Mouse (Mus musculus): ENCODE measurements around the gene Has3.
A peak's percentile ranks its signal among the peaks of the same experiment; 100 is the strongest.
"Not testable (repeated sequence)": the region's sequence is repeated elsewhere in the genome, so short reads cannot be mapped to it uniquely, and the experiment has no call there.

Gene Has3

DNA sequence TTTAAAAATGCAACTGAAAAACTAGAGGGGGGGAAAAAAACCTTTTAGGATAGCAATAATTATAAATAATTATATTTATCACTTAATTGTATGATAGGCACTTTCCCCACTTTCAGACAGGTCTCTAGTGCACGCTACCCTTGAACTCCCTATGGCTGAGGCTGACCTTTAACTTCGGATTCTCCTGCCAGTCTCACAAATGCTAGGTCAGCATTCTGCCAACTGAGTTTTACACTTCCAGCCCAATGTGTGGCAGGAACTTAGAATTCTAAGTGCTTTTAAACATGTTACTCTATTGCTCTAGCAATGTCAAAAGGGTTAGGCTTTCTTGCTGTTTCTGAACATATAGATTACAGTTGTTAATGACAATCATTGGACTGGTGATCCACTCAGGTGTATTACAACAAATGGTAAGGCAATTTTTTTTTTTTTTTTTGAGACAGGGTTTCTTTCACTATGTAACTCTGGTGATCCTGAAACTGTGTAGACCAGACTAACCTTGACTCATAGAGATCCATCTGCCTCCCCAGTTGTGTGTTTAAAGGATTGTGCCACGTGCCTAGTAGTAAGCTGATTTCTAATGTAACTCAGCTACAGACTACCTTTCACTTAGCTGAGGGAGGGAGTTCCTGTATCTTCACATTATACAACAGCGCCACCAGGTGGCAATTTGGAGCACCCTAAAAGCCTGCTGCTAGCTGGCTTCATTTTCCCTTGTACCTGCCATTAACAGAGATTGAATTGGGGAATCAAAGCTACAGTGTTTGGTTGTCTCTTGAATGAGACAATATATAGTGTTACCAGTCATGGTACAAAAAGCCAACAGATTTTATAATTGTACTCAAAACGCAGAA is 17.5 kb downstream of the Has3 start:
- DNase-seq: peak; percentile 88

DNA sequence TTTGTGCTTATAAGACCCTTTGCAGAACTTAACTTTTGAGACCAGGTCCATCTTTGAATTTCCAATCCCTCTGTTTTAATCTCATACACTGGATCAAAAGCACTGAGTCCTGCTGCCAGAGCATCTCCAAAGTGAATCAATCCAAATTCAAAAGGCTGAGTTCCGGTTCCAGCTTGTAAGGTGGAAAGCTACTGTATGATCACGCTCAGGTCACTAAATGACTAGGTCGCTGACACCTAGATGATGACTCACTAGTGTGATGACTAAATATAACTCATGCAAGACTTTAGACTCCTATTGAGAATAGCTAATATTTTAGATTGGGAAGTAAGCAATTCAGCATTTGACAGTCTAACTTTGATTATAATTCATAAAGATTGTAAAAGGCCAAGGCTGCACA is 18.8 kb downstream of the Has3 start:
- no peak for DNase-seq

DNA sequence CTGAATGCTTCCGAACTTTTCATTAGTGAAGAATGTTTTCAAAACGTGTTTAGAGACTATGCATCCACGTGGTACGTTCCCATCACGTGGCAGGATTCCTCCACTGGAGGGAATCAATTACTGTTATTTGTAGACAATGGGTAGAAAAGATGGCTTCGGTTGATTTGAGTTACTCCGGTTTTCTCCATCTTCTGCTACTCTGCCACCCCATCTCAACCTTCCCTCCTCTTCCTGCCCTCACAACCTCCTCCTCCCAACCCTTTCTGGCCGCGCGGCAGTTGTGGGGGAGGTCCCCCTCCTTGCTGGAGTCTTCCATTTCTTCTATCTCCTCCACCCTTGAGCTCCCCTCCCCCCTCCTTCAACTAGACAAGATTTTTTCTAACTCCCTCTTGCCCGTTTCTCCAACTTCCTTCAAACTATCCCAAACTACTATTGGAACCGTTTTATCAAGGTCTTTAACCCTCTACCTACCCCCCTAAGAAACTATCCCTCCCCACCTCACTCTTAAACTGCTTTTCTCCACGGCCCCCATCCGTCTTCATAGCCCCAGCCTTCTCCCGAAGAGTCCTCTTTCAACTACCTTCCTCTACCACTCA is 22.3 kb downstream of the Has3 start:
- DNase-seq: peak; percentile 80

- peak; percentile 77 for DNase-seq
These were observed 22.9 kb downstream of the Has3 start for GRCm38 (mm10) chr8:106892806-106893451.

DNA sequence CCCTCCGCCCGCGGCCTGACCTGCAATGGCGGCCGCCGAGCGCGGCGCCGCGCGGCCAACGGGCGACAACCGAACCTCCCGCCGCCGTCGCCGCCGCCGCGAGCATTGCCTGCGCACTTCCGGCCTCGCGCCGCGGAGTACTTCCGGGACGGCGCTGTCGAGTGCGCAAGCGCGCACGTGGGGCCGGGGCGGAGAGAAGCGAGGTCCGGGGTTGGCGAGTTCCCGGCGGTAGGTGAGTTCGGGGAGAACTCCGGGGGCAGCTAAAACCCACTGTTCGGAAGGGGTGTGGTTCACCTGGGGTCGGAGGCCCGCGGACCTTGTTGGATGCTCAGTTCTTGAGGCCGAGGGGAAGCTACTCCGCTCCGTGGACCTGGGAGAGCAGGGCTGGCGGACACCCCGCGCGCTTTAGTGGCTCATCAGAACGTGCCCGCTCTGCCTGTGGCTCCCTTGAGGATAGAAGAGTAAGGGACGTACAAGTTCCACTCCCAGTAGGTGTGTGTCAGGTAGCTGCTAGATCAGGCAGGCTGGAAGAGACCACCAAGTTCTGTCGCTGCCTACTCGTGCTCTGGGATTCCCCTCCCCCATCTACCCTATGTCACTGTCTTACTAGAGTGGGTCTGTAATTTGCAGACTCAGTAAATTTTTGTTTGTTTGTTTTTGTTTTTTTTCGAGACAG is 23.6 kb downstream of the Has3 start, which contains the start of gene Utp4:
Utp4 (plus strand) TSS at position 156 of the 676 bp plus-strand sequence.
- DNase-seq: peak; percentile 95

- DNase-seq: no peak
These were observed 29.4 kb downstream of the Has3 start for GRCm38 (mm10) chr8:106899473-106899872.

- DNase-seq: peak; percentile 69
These were observed 35.9 kb downstream of the Has3 start for GRCm38 (mm10) chr8:106905727-106906480.

GRCm38 (mm10) chr8:106906635-106907034 is 36.6 kb downstream of the Has3 start:
- no peak for DNase-seq

DNA sequence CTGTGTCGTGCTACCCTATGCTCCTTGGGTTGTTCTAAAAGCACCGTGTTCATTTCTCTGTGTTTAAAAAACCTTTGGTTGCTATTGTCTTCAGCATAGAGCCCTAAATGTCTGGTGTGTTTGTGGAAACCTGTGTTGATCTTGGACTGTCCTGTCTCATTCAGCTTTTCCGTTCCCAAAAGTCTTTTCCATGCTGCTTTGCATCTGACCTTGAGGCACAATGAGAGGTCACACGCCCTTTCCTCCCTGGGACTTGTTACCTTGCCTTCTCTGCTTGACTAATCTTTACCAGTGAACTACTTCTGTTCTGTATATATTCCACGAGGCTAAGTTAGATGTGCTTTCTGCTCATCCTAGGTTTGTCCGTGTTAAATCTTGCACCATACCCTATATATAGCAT is 37.4 kb downstream of the Has3 start:
- DNase-seq: no peak

- DNase-seq: no peak
These were observed 38.2 kb downstream of the Has3 start for GRCm38 (mm10) chr8:106908291-106908690.

DNA sequence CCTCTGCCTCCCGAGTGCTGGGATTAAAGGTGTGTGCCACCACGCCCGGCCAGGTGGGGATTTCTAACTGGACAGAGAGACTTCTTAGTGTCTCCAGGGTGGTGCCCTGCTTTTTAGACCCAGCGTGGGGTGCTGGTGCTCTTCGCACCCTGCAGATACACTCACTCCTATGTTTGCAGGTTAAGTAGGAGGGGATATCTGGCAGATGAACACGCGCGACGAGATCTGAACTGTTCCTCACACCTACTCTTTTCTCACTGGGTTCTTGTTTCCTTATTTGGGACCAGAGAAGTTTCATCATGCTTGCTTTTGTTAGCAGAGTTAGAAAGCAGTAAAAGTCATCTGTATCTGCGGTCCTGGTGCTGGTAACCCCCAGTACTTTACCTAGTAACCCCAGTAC is 43.6 kb downstream of the Has3 start:
- DNase-seq: no peak

DNA sequence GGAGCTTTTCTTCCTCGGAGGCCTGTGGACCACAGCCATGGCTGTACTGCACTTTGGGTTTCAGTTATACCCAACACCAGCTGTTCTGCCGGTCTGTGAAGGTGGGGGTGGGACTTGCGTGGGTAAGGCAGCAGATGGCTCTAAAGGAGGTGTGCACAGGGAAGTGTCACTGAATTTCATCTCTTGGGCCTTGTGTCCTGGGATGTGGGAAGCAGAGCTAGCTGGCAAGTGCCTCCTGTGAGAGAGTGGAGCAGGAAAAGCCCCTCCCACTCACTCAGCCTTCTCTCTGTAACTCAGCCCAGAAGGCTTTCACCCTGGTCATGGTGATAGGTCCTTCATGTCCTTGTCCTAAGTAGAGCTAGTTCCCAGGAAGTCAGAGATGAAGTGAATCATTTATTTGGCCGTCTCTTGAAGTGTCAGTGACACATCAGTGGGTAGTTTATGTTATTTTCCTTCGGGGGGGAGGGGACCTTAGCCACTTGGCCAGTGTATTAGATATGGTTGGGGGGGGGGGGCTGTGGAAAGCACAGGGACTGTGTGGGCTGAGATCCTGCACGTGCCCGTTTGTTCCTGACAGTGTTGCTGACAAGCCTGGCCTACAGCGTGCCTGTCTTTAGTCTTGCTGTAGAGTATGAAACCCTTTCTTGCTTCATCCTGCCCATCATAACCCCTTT is 49.8 kb downstream of the Has3 start:
- DNase-seq: no peak

DNA sequence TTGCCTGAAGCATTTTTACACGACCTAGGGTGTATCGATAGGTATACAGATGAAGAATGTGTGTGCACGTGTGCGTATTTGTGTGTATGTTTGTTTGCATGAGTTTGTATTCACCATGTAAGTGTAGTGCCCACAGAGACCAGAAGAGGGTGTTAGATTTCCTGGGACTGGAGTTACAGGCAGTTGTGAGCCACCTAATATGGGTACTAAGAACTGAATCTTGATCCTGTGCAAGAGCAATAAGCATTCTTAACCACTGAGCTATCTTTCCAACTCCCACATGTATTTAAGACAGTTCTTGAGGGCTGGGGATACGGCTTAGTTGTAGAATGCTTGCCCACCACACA is 50.3 kb downstream of the Has3 start:
- no peak for DNase-seq

DNA sequence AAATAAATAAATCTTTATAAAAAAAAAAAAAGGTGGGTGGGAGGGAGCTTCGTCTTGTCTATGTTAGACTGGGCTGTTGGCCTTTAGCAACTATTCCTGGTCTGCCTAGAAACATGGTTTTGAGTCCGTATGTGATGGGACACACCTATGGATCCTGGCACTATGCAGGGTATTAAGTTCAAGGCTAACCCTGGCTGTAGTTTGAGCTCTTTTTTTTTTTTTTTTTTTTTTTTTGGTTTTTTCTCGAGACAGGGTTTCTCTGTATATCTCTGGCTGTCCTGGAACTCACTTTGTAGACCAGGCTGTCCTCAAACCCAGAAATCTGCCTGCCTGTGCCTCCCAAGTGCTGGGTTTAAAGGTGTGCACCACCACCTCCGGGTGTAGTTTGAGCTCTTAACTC is 54.0 kb downstream of the Has3 start:
- no peak for DNase-seq

GRCm38 (mm10) chr8:106924904-106925349 is 54.9 kb downstream of the Has3 start:
- no peak for DNase-seq

DNA sequence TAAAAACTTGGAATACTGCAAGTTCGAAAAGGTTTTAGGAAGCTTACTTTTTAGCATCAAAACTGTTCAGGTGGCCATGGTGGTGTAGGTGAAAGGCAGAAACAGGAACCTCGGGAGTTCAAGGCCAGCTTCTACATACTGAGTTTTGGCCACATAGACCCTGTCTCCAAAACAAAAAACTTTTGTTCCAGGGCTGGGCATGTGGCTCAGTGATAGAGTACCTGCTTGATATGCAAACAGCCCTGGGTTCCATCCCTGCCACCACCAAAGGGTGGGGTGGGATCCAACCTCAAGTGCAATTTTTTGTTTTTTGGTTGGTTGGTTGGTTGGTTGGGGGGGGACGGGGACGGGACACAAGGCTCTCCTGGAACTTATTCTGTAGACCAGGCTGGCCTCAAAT is 55.4 kb downstream of the Has3 start:
- no peak for DNase-seq

DNA sequence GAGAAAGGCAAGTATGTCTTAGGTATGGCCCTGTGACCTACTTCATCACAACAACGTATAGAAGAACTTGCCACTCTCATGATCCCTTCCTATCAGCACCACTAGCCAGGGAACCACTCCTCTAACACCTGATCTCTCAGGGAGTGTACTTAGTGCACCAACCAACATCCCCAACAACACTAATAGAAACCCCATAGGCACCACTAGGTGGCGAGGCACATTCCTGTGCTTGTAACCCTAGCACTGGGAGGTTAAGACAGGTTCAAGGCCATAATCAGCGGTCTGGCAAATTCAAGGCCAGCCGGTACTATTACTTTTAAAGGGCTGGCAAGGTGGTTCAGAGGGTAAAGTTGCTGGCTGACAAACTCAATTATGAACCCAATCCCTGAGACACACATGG is 57.2 kb downstream of the Has3 start:
- peak; percentile 54 for DNase-seq

- DNase-seq: not testable (repeated sequence)
These were observed 58.1 kb downstream of the Has3 start for GRCm38 (mm10) chr8:106928182-106928581.

- DNase-seq: peak; percentile 61
These were observed 59.3 kb downstream of the Has3 start for GRCm38 (mm10) chr8:106929155-106929913.

- no peak for DNase-seq
These were observed 59.9 kb downstream of the Has3 start for GRCm38 (mm10) chr8:106929921-106930320.

GRCm38 (mm10) chr8:106932376-106933065 is 62.5 kb downstream of the Has3 start:
- peak; percentile 50 for DNase-seq
